Mouse (Mus musculus) layer of hippocampus, postnatal 36 days (tissue): ENCODE measurements at regions not wholly inside any gene's neighbourhood (a gene's known extent, or its start where the extent isn't known, plus 50 kb on each side); places are given as distances from the start of the nearest gene placed in this dataset.

Experiments
- DNase-seq, 2 experiments: peaks; one replicate each; pipeline ENCODE4 v3.0.0; 2022

DNA sequence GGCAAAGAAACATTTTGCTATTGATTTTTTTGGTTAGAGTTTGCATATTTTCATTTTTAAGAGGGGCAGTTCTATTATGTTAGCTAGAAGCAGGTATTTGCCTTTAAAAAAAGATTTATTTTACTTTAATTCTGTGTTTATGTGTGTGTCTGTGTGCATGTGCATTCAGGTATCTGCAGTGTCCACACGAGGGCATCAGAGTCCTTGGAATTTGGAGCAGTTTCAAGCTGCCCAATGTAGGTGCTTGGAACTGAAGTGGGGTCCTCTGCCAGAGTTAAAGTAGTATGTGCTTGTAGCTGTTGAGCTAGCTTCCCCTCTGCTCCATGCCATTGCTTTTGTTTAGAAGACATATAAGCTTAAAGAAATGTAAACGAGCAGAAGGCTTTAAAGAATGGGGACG lies 89.1 kb downstream of the 9330182O14Rik start:
- DNase-seq, result no peak

GRCm38 (mm10) chr15:40241764-40242163 lies 107.6 kb downstream of the 9330182O14Rik start:
- DNase-seq, result no peak

GRCm38 (mm10) chr15:40248966-40249365 lies 114.8 kb downstream of the 9330182O14Rik start:
- no peak for DNase-seq

- no peak for DNase-seq
These were observed 125.3 kb downstream of the 9330182O14Rik start for GRCm38 (mm10) chr15:40259433-40259832.

DNA sequence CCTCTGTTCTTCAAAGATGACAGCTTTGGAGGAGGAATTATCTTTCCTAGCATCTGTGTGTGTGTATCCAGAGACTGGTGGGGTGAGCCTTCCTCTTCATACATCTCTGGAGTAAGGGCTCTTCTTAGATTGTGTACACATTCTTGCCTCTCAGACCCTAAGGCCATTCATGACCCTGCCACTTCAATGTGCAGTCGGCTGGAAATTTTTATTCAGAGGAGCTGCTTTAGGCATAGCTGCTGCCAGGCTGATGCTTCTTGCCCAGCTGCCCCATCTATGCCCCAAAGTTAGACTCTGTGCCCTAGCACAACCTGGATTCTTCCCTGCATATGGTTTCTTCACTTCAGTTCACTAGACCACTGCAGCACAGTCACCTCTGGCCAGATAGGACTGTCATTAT lies 144.9 kb downstream of the 9330182O14Rik start:
- no peak for DNase-seq

- DNase-seq, result peak; percentile 7 to 12
These were observed 146.4 kb downstream of the 9330182O14Rik start for GRCm38 (mm10) chr15:40280551-40280950.

DNA sequence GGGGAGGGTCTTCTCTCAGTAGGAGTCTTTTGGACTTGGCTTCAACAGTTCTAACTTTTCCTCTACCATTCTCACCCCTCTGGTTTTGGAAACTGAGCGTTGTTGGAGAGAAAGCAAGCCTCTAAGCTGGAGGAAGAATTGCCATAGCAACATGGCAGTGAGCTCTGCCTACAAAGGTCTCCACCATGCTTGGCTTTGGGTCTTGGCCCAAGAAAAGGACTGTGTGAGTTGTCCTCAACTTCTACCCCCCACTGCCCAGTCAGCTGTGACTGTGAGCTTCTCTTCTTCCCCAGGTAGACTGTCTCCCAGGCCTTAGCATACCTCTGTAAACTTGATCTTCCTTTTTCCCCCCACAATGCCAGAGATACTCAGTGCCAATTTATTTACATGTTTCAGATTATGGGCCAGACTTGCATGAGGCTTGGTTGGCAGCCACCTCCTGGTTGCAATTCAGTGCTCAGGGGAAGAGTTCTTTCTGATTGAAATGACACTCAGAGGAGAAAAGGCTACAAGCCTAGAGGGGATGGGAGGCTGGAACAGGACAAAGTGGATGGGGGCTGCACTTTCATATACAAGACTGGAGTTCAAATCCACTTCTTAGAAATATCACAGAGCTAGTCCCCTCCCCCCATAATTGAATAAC lies 147.0 kb downstream of the 9330182O14Rik start:
- peak; percentile 8 for DNase-seq

GRCm38 (mm10) chr15:40291602-40292001 lies 157.4 kb downstream of the 9330182O14Rik start:
- DNase-seq, result no peak

DNA sequence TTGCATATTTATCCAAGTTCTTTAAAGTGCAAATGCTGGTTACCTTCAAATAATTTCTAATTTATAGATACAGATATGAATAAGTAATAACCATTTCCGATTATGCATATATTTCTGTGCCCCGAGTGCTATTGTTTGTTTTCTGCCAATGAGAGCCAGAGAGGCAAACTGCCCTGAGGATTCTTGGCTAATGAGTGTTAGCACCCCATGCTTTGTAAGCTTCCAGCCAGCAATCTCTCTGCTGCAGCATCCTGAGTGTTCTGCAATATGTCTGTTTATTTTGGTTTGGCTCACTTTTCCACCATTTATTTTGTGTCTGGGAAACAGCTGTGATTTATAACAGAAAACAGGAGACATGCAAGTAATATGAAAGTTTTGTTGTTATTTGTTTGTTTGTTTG lies 178.1 kb downstream of the 9330182O14Rik start:
- no peak for DNase-seq

GRCm38 (mm10) chr15:40339746-40340145 lies 205.6 kb downstream of the 9330182O14Rik start:
- no peak for DNase-seq

DNA sequence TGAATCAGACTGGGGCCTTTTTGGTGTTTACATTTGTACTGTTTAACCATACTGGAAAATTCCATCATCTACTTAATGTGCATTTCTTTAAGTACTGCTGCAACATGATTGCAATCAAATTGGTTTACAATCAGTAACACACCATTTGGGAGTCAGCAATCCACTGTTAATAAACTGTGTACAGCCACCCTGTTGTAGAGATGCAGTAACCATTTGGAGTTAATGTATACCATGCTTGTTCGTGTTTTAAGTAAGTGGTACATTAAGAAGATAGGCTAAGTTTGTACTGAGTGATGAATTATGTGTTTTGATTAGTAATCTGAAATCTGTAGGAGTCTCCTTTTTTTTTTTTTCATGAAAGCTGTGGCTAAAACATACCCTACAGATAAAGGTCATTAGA lies 206.1 kb downstream of the 9330182O14Rik start:
- DNase-seq, result no peak

DNA sequence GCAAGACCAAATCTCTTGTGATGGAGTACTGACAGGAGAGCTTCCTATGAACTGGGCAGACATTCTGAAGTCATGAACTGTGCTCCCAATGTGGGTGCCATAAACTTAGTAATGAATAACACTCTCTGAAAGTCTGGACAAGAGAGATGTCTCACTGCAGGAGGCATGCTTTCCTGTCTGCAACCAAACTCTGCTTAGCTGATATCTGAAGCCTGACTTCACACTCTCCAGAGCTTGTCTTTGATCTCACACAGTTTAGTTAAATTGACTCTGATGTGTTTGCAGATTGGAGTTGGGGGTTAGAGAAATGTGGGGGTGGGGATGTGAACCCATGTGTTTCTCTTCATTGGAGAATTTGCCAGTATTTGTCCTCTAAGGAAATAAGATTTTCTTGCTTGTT lies 217.3 kb downstream of the 9330182O14Rik start:
- DNase-seq, result no peak

- no peak for DNase-seq
These were observed 220.8 kb downstream of the 9330182O14Rik start for GRCm38 (mm10) chr15:40354802-40355487.

- DNase-seq, result no peak
These were observed 221.9 kb downstream of the 9330182O14Rik start for GRCm38 (mm10) chr15:40356096-40356495.

DNA sequence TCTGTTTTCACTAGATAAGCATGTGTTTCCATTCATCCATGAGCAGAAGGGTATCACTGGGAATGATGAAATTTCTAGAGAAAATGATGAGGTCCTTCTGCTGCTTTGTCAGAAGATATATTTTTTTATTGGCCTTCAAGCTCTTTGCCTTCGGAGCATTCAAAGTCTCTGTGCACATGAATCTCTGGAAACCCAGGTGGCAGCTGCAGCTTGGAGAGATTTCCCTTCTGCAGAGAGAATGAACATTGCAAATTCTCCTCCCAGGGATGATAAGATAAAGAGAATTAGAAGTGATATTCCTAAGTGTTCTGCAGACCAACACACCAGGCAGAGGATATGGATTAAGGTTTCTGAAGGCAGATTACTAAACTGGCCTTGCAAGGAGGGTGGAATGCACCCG lies 224.2 kb downstream of the 9330182O14Rik start:
- no peak for DNase-seq

- no peak for DNase-seq
These were observed 227.8 kb downstream of the 9330182O14Rik start for GRCm38 (mm10) chr15:40361849-40362533.

GRCm38 (mm10) chr15:40364221-40364621 lies 230.1 kb downstream of the 9330182O14Rik start:
- DNase-seq, result no peak

- DNase-seq, result no peak
These were observed 231.4 kb downstream of the 9330182O14Rik start for GRCm38 (mm10) chr15:40365613-40366012.

GRCm38 (mm10) chr15:40367026-40367425 lies 232.9 kb downstream of the 9330182O14Rik start:
- DNase-seq, result no peak

DNA sequence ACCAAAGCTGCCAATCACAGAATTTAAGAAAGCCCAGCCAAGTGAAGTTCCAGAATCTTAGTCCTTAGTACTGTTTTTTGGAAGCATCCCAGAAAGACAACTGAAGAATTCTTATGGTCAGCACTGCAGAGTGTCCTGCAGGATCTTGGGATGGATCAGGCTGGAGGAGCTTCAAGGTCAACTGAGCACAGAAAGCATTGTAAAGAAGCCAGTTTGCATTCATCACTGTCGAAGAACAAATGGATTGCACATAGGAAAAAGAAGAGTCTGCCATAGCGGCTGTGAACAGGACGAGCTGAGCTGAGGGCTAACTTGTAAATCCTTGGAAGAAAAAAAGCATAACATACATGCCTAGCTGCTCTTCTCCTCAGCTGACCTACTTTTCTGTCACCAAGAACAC lies 234.6 kb downstream of the 9330182O14Rik start:
- DNase-seq, result no peak

DNA sequence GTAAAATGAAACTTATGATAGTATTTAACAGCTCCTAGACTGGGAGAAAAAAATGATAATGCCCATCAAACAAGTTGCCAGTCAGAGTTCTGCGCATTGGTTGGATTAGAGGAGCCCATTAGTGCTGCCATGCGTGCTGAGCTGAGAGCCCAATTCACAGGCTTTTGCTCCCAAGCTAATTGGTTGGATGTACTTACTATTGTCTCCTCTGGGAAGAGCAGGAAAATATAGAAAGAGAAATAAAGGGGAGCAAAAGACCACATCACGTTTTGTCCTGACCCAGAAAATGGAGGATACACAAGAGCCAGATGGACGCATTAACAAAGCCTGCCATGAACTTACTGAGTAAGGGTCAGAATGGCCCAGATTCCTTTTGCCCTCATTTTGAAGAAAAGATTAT lies 237.3 kb downstream of the 9330182O14Rik start:
- no peak for DNase-seq

- no peak for DNase-seq
These were observed 252.4 kb downstream of the 9330182O14Rik start for GRCm38 (mm10) chr15:40386526-40386925.

- no peak for DNase-seq
These were observed 253.6 kb downstream of the 9330182O14Rik start for GRCm38 (mm10) chr15:40387746-40388145.

DNA sequence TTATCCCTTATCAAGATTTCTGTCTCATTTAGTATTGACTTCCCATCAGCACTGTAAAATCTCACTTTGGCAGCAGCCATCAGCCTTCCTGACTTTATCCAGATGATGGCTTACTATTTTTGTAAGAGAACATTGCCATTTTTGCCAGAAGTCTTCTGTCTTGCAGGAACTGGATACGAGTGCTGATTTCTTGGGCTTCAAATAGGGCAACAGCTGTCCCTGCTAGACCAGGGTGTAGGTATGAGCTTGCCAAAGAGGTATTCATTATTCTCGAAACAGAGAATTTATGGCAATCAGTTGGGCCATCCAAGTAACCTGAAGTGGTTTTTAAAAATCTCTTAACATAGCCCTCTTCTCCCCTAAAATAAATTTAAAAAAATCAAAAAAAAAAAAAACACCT lies 254.6 kb downstream of the 9330182O14Rik start:
- DNase-seq, result no peak
